Mouse (Mus musculus): ENCODE results near the gene Zfp62. TPM values are rescaled to one million over a fixed set of nuclear protein-coding genes. Genes with fewer than 3 reads are reported as not detected.

The Zfp62 gene
- polyA plus RNA-seq, 1 experiment from 2014 or later = 19.6 TPM

DNA sequence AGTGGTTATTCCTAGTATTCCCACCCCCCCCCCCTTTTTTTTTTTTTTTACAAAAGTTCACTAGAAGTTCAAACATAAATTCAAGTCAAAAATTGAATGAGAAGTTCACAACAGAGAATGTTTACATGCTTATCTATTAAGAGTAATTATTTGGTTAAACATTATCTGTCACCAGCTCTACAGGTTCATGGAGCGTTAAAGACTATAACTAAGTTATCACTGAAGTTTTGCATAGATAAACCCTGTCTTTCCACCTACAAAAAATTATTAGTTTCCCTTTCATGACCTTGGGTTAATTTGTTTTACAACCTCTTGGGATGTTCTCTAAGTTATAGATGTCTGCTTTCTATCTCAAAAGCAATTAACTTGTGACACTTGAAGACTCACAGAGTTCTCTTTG lies 37.2 kb downstream of the Zfp62 start:
- 69% methylated on average over 1 of the region's 1 CpGs for WGBS
- H3K27me3 ChIP-seq (replicated peaks; ENCODE audit: insufficient read depth, low read length) = no peaks in the 10 kb centered on the region
- H3K4me1 ChIP-seq (ENCODE audit: insufficient read depth, low read depth, low read length) = peaks cover 6% of the 10 kb centered on the region; the same call in 1 of the 2 replicates
- DNase-seq (ENCODE audit: low spot score) (no peak), ATAC-seq (no peak)
- no peaks in the 10 kb centered on the region for H3K36me3 ChIP-seq (ENCODE audit: insufficient read depth, low read length)
- H3K4me2 ChIP-seq (replicated peaks; ENCODE audit: low read depth, low read length) = no peak overlapping the region
- no peak overlapping the region for H3K27ac ChIP-seq (ENCODE audit: low read length)
- no peak overlapping the region for H3K9ac ChIP-seq (replicated peaks; ENCODE audit: low read depth)
- TF ChIP-seq EP300 (IDR thresholded peaks at IDR 0.05) = no peak
- TF ChIP-seq CTCF (IDR thresholded peaks at IDR 0.05) = no peak
- no peak overlapping the region for H3K4me3 ChIP-seq (ENCODE audit: low read depth, low read length)
- no peaks in the 10 kb centered on the region for H3K9me3 ChIP-seq (ENCODE audit: low read length)

DNA sequence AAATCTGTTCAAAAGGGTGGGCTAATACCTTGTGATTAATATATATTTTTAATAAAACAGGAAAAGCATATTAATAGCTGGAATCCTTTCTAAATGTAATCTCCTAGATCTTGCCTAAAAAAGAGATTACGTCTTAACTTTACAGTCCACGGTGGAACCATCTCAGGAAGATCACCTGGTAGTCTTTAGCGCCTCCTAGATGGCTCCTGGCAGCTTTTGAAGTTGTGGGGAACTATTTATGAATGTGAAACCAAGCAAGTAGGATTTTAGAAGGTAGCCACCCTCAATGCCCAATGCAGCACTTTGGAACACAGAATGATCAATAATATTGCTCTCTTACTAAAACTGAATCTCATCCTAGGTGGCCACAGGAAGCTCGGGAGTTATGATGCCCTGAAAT lies 37.8 kb downstream of the Zfp62 start:
- Histone ChIP-seq H3K27me3 (replicated peaks; ENCODE audit: insufficient read depth, low read length) (no peaks in the 10 kb centered on the region), H3K4me3 (ENCODE audit: low read depth, low read length) (no peak overlapping the region), H3K4me2 (replicated peaks; ENCODE audit: low read depth, low read length) (no peak overlapping the region), H3K9ac (replicated peaks; ENCODE audit: low read depth) (no peak overlapping the region), H3K36me3 (ENCODE audit: insufficient read depth, low read length) (no peaks in the 10 kb centered on the region), H3K27ac (ENCODE audit: low read length) (no peak overlapping the region), H3K4me1 (ENCODE audit: insufficient read depth, low read depth, low read length) (peaks cover 6% of the 10 kb centered on the region; the same call in 1 of the 2 replicates), H3K9me3 (ENCODE audit: low read length) (no peaks in the 10 kb centered on the region)
- TF ChIP-seq CTCF (IDR thresholded peaks at IDR 0.05) (no peak), EP300 (IDR thresholded peaks at IDR 0.05) (no peak)
- no peak for ATAC-seq
- WGBS = 75% methylated on average over 4 of the region's 4 CpGs
- DNase-seq (ENCODE audit: low spot score) = no peak

DNA sequence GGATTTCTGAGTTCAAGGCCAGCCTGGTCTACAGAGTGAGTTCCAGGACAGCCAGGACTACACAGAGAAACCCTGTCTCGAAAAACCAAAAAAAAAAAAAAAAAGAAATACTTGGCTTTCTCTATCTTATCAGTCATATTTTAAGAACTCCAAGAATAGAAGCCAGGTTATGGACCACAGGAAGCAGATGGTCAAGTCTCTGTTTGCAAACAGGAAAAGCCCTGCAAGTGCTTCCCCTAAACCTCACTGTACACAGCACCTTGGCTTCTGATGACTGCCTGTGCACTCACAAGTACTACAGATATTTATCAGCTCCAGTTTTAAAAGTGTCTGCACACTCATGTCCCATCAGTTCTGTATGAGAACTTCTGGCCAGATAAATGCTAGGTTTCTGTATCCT lies 38.4 kb downstream of the Zfp62 start:
- peaks cover 6% of the 10 kb centered on the region; the same call in 1 of the 2 replicates for H3K4me1 ChIP-seq (ENCODE audit: insufficient read depth, low read depth, low read length)
- no peak overlapping the region for H3K4me3 ChIP-seq (ENCODE audit: low read depth, low read length)
- H3K27ac ChIP-seq (ENCODE audit: low read length) = no peak overlapping the region
- TF ChIP-seq CTCF (IDR thresholded peaks at IDR 0.05) (no peak), EP300 (IDR thresholded peaks at IDR 0.05) (peak; percentile 58)
- H3K36me3 ChIP-seq (ENCODE audit: insufficient read depth, low read length) = no peaks in the 10 kb centered on the region
- DNase-seq (ENCODE audit: low spot score) = peak; percentile 37
- H3K4me2 ChIP-seq (replicated peaks; ENCODE audit: low read depth, low read length) = no peak overlapping the region
- no peak overlapping the region for H3K9ac ChIP-seq (replicated peaks; ENCODE audit: low read depth)
- no peaks in the 10 kb centered on the region for H3K9me3 ChIP-seq (ENCODE audit: low read length)
- ATAC-seq = no peak
- WGBS = 38% methylated on average over 1 of the region's 1 CpGs
- no peaks in the 10 kb centered on the region for H3K27me3 ChIP-seq (replicated peaks; ENCODE audit: insufficient read depth, low read length)

DNA sequence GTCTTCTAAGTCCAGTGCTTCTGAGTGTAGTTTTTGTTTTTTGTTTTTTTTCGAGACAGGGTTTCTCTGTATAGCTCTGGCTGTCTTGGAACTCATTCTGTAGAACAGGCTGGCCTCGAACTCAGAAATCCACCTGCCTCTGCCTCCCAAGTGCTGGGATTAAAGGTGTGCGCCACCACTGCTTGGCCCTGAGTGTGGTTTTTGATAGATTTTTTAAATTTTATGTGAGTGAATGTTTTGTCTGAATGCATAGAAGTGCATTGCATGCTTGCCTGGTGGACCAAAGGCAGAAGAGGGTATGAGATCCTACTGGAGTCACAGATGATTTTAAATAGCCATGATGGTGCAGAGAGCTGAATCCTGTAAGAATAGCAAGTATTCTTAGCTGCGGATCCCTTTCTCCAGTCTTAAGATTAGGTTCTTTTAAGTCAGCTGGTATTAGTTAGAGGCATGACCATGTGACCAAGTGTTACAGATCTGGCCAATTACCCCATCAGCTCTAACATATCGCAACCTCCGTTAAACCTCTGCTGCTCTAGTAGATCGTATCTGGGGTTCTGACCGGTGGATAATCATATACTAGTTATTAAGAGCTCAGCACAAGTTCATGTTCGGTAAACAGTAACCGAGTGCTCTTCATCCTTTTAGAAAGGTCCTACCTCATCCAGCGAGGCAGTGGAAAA lies 40.0 kb downstream of the Zfp62 start:
- ATAC-seq = no peak
- WGBS = 20% methylated on average over 11 of the region's 11 CpGs

DNA sequence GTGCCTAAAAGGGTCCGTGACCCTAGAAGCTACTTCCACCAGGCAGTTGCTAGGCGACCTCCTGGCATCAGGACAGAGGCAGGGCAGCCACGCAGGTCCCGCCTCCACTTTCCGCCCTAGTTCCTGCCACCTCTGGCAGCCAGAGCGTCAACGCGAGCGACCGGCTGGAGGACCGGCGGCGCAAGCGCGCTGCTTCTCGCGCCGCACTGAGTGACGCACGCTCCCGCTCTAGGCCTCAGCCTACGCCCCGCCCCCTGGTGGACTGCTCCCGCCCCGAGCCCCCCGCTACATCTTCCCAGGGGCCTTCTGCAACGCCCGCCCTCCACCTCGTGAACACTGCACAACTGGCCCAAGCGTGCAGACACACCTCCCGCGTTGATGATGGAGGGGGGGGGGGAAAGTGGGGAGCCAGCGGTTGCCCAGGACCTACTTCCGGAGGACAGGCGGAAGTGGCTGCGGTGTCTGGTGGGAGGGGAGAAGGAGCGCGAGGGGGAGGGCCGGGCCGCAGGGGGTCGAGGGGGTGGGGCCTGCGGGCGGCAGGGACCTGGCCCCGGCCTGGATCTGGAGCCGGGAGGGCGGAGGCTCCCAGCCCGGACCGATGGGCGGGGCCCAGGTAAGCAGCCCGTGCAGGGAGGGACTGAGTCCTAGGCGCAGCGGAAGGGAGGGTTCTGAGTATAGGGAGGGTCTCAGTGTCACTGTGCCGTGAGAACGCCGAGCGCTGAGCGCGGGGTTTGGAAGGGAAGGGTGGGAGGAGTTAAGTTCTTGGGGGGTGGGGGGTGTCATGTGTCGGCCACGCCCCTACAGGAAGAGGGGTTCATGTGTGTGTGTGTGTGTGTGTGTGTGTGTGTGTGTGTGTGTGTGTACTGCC lies 40.9 kb downstream of the Zfp62 start, which contains the start of gene Mgat1:
Gene Mgat1 (plus strand): TSS at position 465 of the 868 bp plus-strand sequence.
- WGBS = 2% methylated on average over 44 of the region's 60 CpGs
- Histone ChIP-seq H3K27me3 (replicated peaks; ENCODE audit: insufficient read depth, low read length) (no peaks in the 10 kb centered on the region), H3K9me3 (ENCODE audit: low read length) (no peaks in the 10 kb centered on the region), H3K36me3 (ENCODE audit: insufficient read depth, low read length) (no peaks in the 10 kb centered on the region), H3K9ac (replicated peaks; ENCODE audit: low read depth) (peak within 1 kb of the TSS; percentile 52), H3K4me2 (replicated peaks; ENCODE audit: low read depth, low read length) (peak within 1 kb of the TSS; percentile 64), H3K27ac (ENCODE audit: low read length) (peak within 1 kb of the TSS; percentile 95), H3K4me1 (ENCODE audit: insufficient read depth, low read depth, low read length) (peaks cover 22% of the 10 kb centered on the region), H3K4me3 (ENCODE audit: low read depth, low read length) (peak within 1 kb of the TSS; percentile 52)
- peak; percentile 99 for DNase-seq (ENCODE audit: low spot score)
- peak; percentile 89 for ATAC-seq
- TF ChIP-seq CTCF (IDR thresholded peaks at IDR 0.05) = peak; percentile 59
- 0 out of 2 replicates have a peak, but pooled peaks have one; percentile 7 for TF ChIP-seq EP300 (IDR thresholded peaks at IDR 0.05)

More for the DNA sequence above, 40.0 kb downstream of the Zfp62 start:
- no peak overlapping the region for H3K9ac ChIP-seq (replicated peaks; ENCODE audit: low read depth)
- H3K4me2 ChIP-seq (replicated peaks; ENCODE audit: low read depth, low read length) = peak overlapping the region; percentile 64
- H3K9me3 ChIP-seq (ENCODE audit: low read length) = no peaks in the 10 kb centered on the region
- TF ChIP-seq EP300 (IDR thresholded peaks at IDR 0.05) (no peak), CTCF (IDR thresholded peaks at IDR 0.05) (no peak)
- H3K27me3 ChIP-seq (replicated peaks; ENCODE audit: insufficient read depth, low read length) = no peaks in the 10 kb centered on the region
- H3K36me3 ChIP-seq (ENCODE audit: insufficient read depth, low read length) = no peaks in the 10 kb centered on the region
- H3K4me1 ChIP-seq (ENCODE audit: insufficient read depth, low read depth, low read length) = peaks cover 18% of the 10 kb centered on the region; the same call in 1 of the 2 replicates
- peak; percentile 65 for DNase-seq (ENCODE audit: low spot score)
- H3K4me3 ChIP-seq (ENCODE audit: low read depth, low read length) = peak overlapping the region; percentile 52
- peak overlapping the region; percentile 95; the same call in 1 of the 2 replicates for H3K27ac ChIP-seq (ENCODE audit: low read length)

DNA sequence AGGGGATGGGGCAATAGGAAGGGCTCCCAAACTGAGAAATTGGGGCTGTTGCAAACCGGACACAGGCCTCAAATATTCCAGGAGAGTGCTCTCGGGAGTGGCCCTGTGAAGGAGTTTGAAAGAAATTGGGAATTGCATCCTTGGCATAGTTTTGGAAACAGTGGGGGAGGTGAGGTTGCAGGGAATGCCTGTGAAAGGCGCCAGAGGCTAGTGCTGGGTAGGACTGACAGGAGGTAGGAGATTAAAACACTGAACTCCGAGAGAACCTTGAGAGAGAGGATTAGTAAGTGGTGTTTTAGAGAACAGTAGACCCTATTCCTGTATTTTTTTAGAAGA lies 41.5 kb downstream of the Zfp62 start:
- H3K9me3 ChIP-seq (ENCODE audit: low read length) = no peaks in the 10 kb centered on the region
- H3K36me3 ChIP-seq (ENCODE audit: insufficient read depth, low read length) = no peaks in the 10 kb centered on the region
- H3K27ac ChIP-seq (ENCODE audit: low read length) = peak overlapping the region; percentile 95
- DNase-seq (ENCODE audit: low spot score) (no peak), ATAC-seq (no peak)
- H3K4me3 ChIP-seq (ENCODE audit: low read depth, low read length) = peak overlapping the region; percentile 52
- no peaks in the 10 kb centered on the region for H3K27me3 ChIP-seq (replicated peaks; ENCODE audit: insufficient read depth, low read length)
- peak; percentile 11; the same call in 1 of the 2 replicates for TF ChIP-seq EP300 (IDR thresholded peaks at IDR 0.05)
- no peak for TF ChIP-seq CTCF (IDR thresholded peaks at IDR 0.05)
- H3K4me1 ChIP-seq (ENCODE audit: insufficient read depth, low read depth, low read length) = peaks cover 28% of the 10 kb centered on the region
- peak overlapping the region; percentile 23; the same call in 1 of the 2 replicates for H3K9ac ChIP-seq (replicated peaks; ENCODE audit: low read depth)
- WGBS = 0% methylated on average over 4 of the region's 4 CpGs
- H3K4me2 ChIP-seq (replicated peaks; ENCODE audit: low read depth, low read length) = peak overlapping the region; percentile 64

Measured in lung, postnatal 0 days (tissue).